Mouse (Mus musculus) thymus, adult 2 months (tissue): ENCODE data around the gene Pycr1.
A peak's percentile ranks its signal among the peaks of the same experiment; 100 is the strongest.

ENCODE experiments used
- CTCF ChIP-seq: fragments of 200-500 bp; IDR thresholded peaks from 2 replicates; pipeline ENCODE4 v1.5.1; 2012; ENCODE audit warnings: mild to moderate bottlenecking, control low read depth, low read length, moderate library complexity, borderline replicate concordance; ENCODE audit not compliant: control insufficient read depth, poor library complexity, insufficient read depth; ENCODE audit errors: extremely low read depth
- POLR2A ChIP-seq: fragments of 200-500 bp; IDR thresholded peaks from 2 replicates; pipeline ENCODE4 v1.6.1; 2012; ENCODE audit warnings: mild to moderate bottlenecking, low read length, control low read depth, moderate library complexity; ENCODE audit not compliant: control insufficient read depth, poor library complexity, insufficient read depth; ENCODE audit errors: extremely low read depth

- no peak for TF ChIP-seq CTCF
- TF ChIP-seq POLR2A: 0 out of 2 replicates have a peak, but pooled peaks have one; percentile 45
Observed at GRCm38 (mm10) chr11:120627468-120628300, 15.9 kb downstream of the Pycr1 start.
